Mouse (Mus musculus): ENCODE results near the gene Haus4.

DNA sequence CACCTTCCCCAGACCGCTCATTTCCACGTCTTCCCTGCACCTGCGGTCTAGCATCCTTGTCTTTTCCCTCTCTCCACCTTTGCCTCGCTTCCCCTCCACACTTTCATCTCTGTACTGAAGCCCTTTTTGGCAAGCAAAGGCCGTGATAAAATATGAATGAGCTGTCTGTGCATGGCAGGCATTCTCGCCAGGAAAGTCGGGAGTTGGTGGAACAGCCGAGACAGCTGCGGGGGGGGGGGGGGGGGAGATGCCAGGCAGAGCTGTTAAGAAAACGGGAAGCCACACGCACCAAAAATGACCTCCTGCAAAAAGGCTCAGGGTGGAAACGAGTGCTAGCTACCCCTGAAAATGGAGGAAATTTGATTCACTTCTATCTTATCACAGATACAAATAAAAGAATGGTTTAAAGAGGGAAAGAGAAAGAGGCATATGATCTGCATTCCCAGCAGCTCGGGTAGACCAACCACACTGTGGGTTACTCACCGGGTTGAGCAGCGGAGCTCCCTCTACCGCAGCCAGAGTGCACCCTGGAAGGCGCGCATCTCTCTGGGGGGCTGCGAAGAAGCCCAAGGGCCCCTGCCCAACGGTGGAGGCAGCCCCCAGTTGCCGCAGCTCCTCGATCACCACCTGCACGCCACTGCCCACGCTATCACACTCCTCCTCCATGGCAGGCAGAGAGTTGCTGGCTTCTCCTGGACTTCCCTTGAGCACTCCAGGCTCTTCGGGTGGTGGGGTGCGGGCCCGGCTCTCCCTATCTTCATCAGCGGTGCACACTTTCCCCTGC is 40.4 kb upstream of the Haus4 start:
- TF ChIP-seq POLR2A (IDR thresholded peaks at IDR 0.05; ENCODE audit: low read depth, low read length) = no peak
- TF ChIP-seq CTCF (conservative IDR thresholded peaks at IDR 0.05; ENCODE audit: insufficient read depth, insufficient read length, low read depth, low read length) = no peak

Measured in kidney, adult 2 months (tissue).